Mouse (Mus musculus) neural tube, embryonic 12.5 days (tissue): ENCODE measurements around the gene Fam184b. TPM values are rescaled to one million over a fixed set of nuclear protein-coding genes. Genes with fewer than 3 reads are reported as not detected.
"Not testable (repeated sequence)": the region's sequence is repeated elsewhere in the genome, so short reads cannot be mapped to it uniquely, and the experiment has no call there.

ENCODE experiments used
- ATAC-seq: fragments of 200-750 bp; cut with Nextera tagmentation; 2 replicates; pipeline ENCODE4 v1.8.0; 2017; ENCODE audit warnings: low read depth, mild to moderate bottlenecking, moderate TSS enrichment, moderate library complexity; ENCODE audit not compliant: low FRiP score
- H3K27ac ChIP-seq: fragments of 300-500 bp; sonication (generic); 2 replicates; pipeline ENCODE4 v1.5.1; 2016
- H3K27me3 ChIP-seq: fragments of 300-500 bp; sonication (generic); replicated peaks from 2 replicates; pipeline ENCODE4 v1.6.1; 2016; ENCODE audit warnings: mild to moderate bottlenecking
- H3K36me3 ChIP-seq: fragments of 300-500 bp; sonication (generic); 2 replicates; pipeline ENCODE4 v1.6.1; 2016; ENCODE audit warnings: mild to moderate bottlenecking
- H3K4me1 ChIP-seq: fragments of 300-500 bp; sonication (generic); 2 replicates; pipeline ENCODE4 v1.6.1; 2016
- H3K4me2 ChIP-seq: fragments of 300-500 bp; sonication (generic); replicated peaks from 2 replicates; pipeline ENCODE4 v1.6.1; 2016; ENCODE audit warnings: mild to moderate bottlenecking
- H3K4me3 ChIP-seq: fragments of 300-500 bp; sonication (generic); 2 replicates; pipeline ENCODE4 v1.5.1; 2016
- H3K9ac ChIP-seq: fragments of 300-500 bp; sonication (generic); 2 replicates; pipeline ENCODE4 v1.6.1; 2016; ENCODE audit warnings: mild to moderate bottlenecking
- H3K9me3 ChIP-seq: fragments of 300-500 bp; sonication (generic); 2 replicates; pipeline ENCODE4 v1.6.1; 2016; ENCODE audit warnings: mild to moderate bottlenecking
- WGBS: fragments of 180-500 bp; shearing (Covaris S2); methylation state at CpG from one replicate; pipeline ENCODE4 v1.1.7; 2016; 5-methylcytosine and 5-hydroxymethylcytosine counted together
- polyA plus RNA-seq: library from polyadenylated mRNA; unstranded; fragments of >200 nt; fragmentation: Nextera tagmentation; extraction: Ambion mirVana; gene quantifications from 2 replicates; pipeline ENCODE4 v1.2.1, GENCODE M21; 2016

The Fam184b gene
- polyA plus RNA-seq, 1 experiment from 2014 or later: 1.8 TPM

- Histone ChIP-seq H3K27me3 (no peaks in the 10 kb centered on the region), H3K4me2 (peak overlapping the region; percentile 98), H3K9me3 (no peaks in the 10 kb centered on the region), H3K36me3 (no peaks in the 10 kb centered on the region), H3K27ac (peak overlapping the region; percentile 64; the same call in 1 of the 2 replicates), H3K9ac (peak overlapping the region; percentile 78), H3K4me1 (peaks cover 4% of the 10 kb centered on the region; the same call in 1 of the 2 replicates), H3K4me3 (peak overlapping the region; percentile 61)
- ATAC-seq: peak; percentile 72
- under 1% methylated on average over 27 of the region's 27 CpGs for WGBS
These were observed 29.8 kb upstream of the Fam184b start for GRCm38 (mm10) chr5:45669234-45669597.

DNA sequence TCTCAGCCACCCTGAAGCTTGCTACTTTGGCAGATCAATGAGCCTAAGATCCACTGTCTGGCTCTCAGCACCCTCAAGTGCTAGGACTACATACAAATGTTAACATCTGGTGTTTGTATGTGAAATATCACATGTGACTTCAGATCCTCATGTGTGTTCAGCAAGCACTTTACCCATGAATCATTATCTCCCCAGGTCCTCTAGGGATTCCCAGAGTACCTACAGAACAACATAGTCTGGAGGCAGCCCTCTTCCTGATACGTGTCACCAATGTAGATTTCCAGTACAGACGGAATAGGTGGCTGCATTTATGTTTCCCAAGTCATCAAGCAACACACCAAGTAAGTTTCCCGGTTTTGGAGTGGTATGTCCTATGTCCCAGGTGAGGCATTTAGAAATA is 29.4 kb upstream of the Fam184b start:
- H3K9ac ChIP-seq: peak overlapping the region; percentile 78
- no peaks in the 10 kb centered on the region for H3K36me3 ChIP-seq
- H3K4me3 ChIP-seq: peak overlapping the region; percentile 61
- no peaks in the 10 kb centered on the region for H3K27me3 ChIP-seq
- H3K4me1 ChIP-seq: peaks cover 4% of the 10 kb centered on the region; the same call in 1 of the 2 replicates
- 0 out of 2 replicates have a peak overlapping the region, but pooled peaks have one; percentile 64 for H3K27ac ChIP-seq
- H3K9me3 ChIP-seq: no peaks in the 10 kb centered on the region
- peak overlapping the region; percentile 98 for H3K4me2 ChIP-seq
- 2% methylated on average over 3 of the region's 3 CpGs for WGBS
- peak; percentile 18 for ATAC-seq

- Histone ChIP-seq H3K4me1 (peaks cover 4% of the 10 kb centered on the region; the same call in 1 of the 2 replicates), H3K9ac (no peak overlapping the region), H3K27ac (no peak overlapping the region), H3K27me3 (no peaks in the 10 kb centered on the region), H3K9me3 (no peaks in the 10 kb centered on the region), H3K36me3 (no peaks in the 10 kb centered on the region), H3K4me2 (peak overlapping the region; percentile 98), H3K4me3 (no peak overlapping the region)
- ATAC-seq: no peak
- WGBS: 43% methylated on average over 3 of the region's 3 CpGs
These were observed 28.9 kb upstream of the Fam184b start for GRCm38 (mm10) chr5:45668324-45668723.

GRCm38 (mm10) chr5:45658406-45658805 is 19.0 kb upstream of the Fam184b start:
- H3K36me3 ChIP-seq, H3K4me2 ChIP-seq, H3K4me1 ChIP-seq, H3K9ac ChIP-seq, H3K9me3 ChIP-seq, ATAC-seq, H3K4me3 ChIP-seq, H3K27me3 ChIP-seq, H3K27ac ChIP-seq: not testable (repeated sequence)
- 93% methylated on average over 13 of the region's 13 CpGs for whole genome bisulfite sequencing

DNA sequence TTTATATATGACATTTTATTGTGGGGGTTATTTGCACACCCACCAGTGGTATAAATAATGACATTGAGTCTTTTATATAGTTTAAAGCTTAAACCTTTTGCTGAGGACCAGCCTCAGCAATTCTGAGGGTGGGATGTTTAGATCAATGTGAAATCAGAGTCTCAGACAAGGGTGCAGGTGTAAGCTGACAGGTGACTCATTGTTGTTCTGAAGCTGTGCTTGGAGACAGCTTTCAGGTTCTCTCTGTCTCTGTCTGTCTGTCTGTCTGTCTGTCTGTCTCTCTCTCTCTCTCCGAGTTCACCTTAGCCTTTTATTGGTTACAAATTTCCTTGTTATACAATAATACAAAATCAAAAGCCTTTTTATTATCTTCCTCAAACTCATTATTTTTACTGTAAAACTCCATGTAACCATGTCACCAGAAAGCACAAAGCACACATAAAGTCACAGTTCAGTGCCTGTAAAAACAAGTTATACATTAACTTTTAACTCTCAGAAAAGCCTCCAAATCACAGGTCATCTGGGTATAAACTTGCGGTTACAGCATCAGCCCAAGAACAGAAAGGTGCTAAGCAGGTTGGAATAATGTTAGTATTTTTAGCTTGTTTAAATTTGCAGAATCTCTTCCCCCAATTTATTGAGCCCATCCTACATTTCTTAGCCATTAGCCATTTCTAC is 11.8 kb upstream of the Fam184b start:
- H3K4me3 ChIP-seq: no peak overlapping the region
- H3K4me1 ChIP-seq: no peaks in the 10 kb centered on the region
- no peaks in the 10 kb centered on the region for H3K36me3 ChIP-seq
- no peak overlapping the region for H3K27ac ChIP-seq
- no peak overlapping the region for H3K4me2 ChIP-seq
- no peak for ATAC-seq
- no peaks in the 10 kb centered on the region for H3K27me3 ChIP-seq
- H3K9me3 ChIP-seq: no peaks in the 10 kb centered on the region
- H3K9ac ChIP-seq: no peak overlapping the region
- 89% methylated on average over 2 of the region's 2 CpGs for WGBS

- peak overlapping the region; percentile 69; the same call in 1 of the 2 replicates for H3K9ac ChIP-seq
- whole genome bisulfite sequencing: 2% methylated on average over 8 of the region's 8 CpGs
- ATAC-seq: peak; percentile 39
- H3K4me3 ChIP-seq: peak overlapping the region; percentile 60
- H3K27me3 ChIP-seq: peaks cover 7% of the 10 kb centered on the region; the same call in 1 of the 2 replicates
- H3K27ac ChIP-seq: no peak overlapping the region
- H3K9me3 ChIP-seq: no peaks in the 10 kb centered on the region
- no peaks in the 10 kb centered on the region for H3K36me3 ChIP-seq
- peaks cover 10% of the 10 kb centered on the region; the same call in 1 of the 2 replicates for H3K4me1 ChIP-seq
- H3K4me2 ChIP-seq: peak overlapping the region; percentile 83
These were observed 290 bp upstream of the Fam184b start for GRCm38 (mm10) chr5:45639715-45640092.

- Histone ChIP-seq H3K9me3 (no peaks in the 10 kb centered on the region), H3K36me3 (no peaks in the 10 kb centered on the region), H3K4me1 (peaks cover 10% of the 10 kb centered on the region; the same call in 1 of the 2 replicates), H3K27ac (no peak overlapping the region), H3K4me2 (peak overlapping the region; percentile 83), H3K4me3 (peak overlapping the region; percentile 60; the same call in 1 of the 2 replicates), H3K27me3 (peaks cover 7% of the 10 kb centered on the region; the same call in 1 of the 2 replicates), H3K9ac (no peak overlapping the region)
- no peak for ATAC-seq
- 74% methylated on average over 3 of the region's 3 CpGs for WGBS
These were observed 1.0 kb downstream of the Fam184b start for GRCm38 (mm10) chr5:45638378-45638777.

- Histone ChIP-seq H3K27ac (no peak overlapping the region), H3K4me3 (no peak overlapping the region), H3K27me3 (no peaks in the 10 kb centered on the region), H3K9me3 (0 out of 2 replicates have a peak, but pooled peaks cover 4% of the 10 kb centered on the region), H3K4me2 (no peak overlapping the region), H3K4me1 (no peaks in the 10 kb centered on the region), H3K9ac (no peak overlapping the region), H3K36me3 (no peaks in the 10 kb centered on the region)
- ATAC-seq: no peak
These were observed 9.9 kb downstream of the Fam184b start for GRCm38 (mm10) chr5:45629470-45629869.

DNA sequence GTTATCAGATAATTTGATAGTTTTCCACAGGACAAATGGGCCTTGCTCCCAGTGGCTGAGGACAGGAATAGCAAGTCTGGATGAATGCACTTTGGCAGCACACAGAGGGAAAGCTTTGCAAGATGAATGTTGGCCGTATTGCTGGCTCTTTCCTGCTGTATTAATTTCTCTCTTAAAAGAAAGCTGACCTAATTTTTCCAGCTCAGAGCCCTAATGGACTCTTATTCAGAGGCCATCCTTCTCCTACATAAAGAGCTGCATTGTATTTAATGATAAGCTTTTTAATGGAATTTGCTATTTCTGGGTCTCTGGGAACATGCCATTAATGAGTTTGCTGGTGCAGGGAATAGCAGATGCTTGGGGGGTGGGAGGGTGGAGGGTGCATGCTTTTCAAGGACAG is 11.6 kb downstream of the Fam184b start:
- H3K4me2 ChIP-seq: no peak overlapping the region
- H3K4me1 ChIP-seq: no peaks in the 10 kb centered on the region
- H3K9me3 ChIP-seq: 0 out of 2 replicates have a peak, but pooled peaks cover 8% of the 10 kb centered on the region
- H3K9ac ChIP-seq: no peak overlapping the region
- H3K36me3 ChIP-seq: no peaks in the 10 kb centered on the region
- H3K27ac ChIP-seq: no peak overlapping the region
- ATAC-seq: no peak
- H3K27me3 ChIP-seq: no peaks in the 10 kb centered on the region
- H3K4me3 ChIP-seq: no peak overlapping the region
- 64% methylated on average over 1 of the region's 1 CpGs for WGBS

DNA sequence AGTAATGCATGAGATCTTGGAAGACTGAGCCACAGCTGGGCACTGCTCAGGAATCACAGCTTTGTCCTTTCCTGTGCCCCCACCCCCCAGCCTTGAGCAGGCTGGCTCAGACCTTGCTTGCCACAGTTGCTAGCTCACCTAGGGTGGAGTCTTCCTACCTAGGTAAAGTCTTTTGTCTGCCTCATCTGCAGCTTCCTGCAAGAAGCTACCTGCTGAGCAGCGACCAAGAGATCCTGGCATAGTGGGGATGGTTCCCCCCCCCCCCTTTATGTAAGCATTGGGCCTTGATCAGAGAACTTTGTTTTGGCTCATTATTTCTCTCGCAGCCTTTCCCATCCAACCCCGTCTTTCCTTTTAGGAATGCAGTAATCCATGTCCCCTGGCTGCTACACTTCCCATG is 17.9 kb downstream of the Fam184b start:
- no peak overlapping the region for H3K27ac ChIP-seq
- no peak for ATAC-seq
- no peaks in the 10 kb centered on the region for H3K27me3 ChIP-seq
- no peak overlapping the region for H3K4me2 ChIP-seq
- no peaks in the 10 kb centered on the region for H3K4me1 ChIP-seq
- H3K36me3 ChIP-seq: no peaks in the 10 kb centered on the region
- 0 out of 2 replicates have a peak, but pooled peaks cover 8% of the 10 kb centered on the region for H3K9me3 ChIP-seq
- H3K9ac ChIP-seq: no peak overlapping the region
- H3K4me3 ChIP-seq: no peak overlapping the region
- 53% methylated on average over 3 of the region's 3 CpGs for WGBS

GRCm38 (mm10) chr5:45599056-45599455 is 40.4 kb downstream of the Fam184b start:
- no peak for ATAC-seq
- no peaks in the 10 kb centered on the region for H3K36me3 ChIP-seq
- H3K9me3 ChIP-seq: no peaks in the 10 kb centered on the region
- no peak overlapping the region for H3K4me3 ChIP-seq
- H3K9ac ChIP-seq: no peak overlapping the region
- no peak overlapping the region for H3K4me2 ChIP-seq
- 68% methylated on average over 4 of the region's 4 CpGs for WGBS
- no peaks in the 10 kb centered on the region for H3K27me3 ChIP-seq
- no peak overlapping the region for H3K27ac ChIP-seq
- H3K4me1 ChIP-seq: no peaks in the 10 kb centered on the region

DNA sequence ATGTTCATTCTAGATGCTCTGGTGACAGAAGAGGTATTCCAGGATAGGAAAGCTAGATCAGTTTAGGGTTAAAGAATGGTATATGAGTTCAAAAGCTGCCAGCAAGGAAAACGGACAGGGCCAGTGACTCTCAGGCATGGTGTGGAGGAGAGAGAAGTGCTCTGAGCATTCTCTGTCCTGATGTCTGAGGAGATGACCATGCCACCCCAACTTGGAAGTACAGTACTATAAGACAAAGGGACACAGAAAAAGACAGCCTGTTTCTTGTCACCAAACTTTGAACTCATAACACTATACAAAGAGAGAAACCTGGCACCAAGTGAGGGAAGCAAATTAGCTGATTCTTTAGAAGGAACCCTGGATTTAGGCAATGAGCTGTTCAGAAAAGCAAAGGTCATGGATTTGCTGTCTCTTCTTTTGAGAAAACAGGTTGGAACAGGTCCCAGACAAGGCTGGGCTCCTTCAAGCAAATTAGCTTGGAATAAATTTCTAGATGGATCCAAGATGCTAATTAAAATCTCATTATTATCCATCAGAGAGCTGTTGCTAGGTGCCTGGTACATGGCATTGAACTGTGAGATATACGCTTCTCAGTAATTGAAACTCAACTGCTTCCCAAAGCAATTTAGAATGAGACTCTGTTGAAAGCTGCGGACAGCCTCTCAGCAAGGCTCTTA is 43.9 kb downstream of the Fam184b start:
- 0 out of 2 replicates have a peak, but pooled peaks have one; percentile 33 for ATAC-seq

More for the DNA sequence above, 43.9 kb downstream of the Fam184b start:
- Histone ChIP-seq H3K9ac (no peak overlapping the region), H3K4me2 (no peak overlapping the region), H3K4me1 (no peaks in the 10 kb centered on the region), H3K36me3 (no peaks in the 10 kb centered on the region), H3K27me3 (no peaks in the 10 kb centered on the region), H3K27ac (no peak overlapping the region), H3K9me3 (no peaks in the 10 kb centered on the region), H3K4me3 (no peak overlapping the region)
- WGBS: 63% methylated on average over 3 of the region's 3 CpGs
